Mouse (Mus musculus): ENCODE measurements around the gene Gm10337. TPM values are rescaled to one million over a fixed set of nuclear protein-coding genes. Genes with fewer than 3 reads are reported as not detected.

Gm10337 gene
- polyA plus RNA-seq, 1 experiment: not detected

- Histone ChIP-seq H3K27me3 (ENCODE audit: control insufficient read depth, insufficient read depth, insufficient read length) (no peaks in the 10 kb centered on the region), H3K4me2 (ENCODE audit: low read depth) (no peak overlapping the region), H3K36me3 (ENCODE audit: control insufficient read depth, insufficient read depth) (peaks cover 56% of the 10 kb centered on the region), H3K79me2 (ENCODE audit: control insufficient read depth, insufficient read depth) (no peaks in the 10 kb centered on the region), H3ac (ENCODE audit: control insufficient read depth, insufficient read length) (no peak overlapping the region), H3K4me3 (no peak overlapping the region)
- TF ChIP-seq POLR2AphosphoS2 (IDR thresholded peaks at IDR 0.05; ENCODE audit: insufficient read length, low read depth): peak; percentile 89
- no peak for TF ChIP-seq E2F4 (IDR thresholded peaks at IDR 0.05; ENCODE audit: insufficient read depth)
- no peak for TF ChIP-seq TCF3 (IDR thresholded peaks at IDR 0.05; ENCODE audit: insufficient read length, low read depth)
- TF ChIP-seq MAX (IDR thresholded peaks at IDR 0.05; ENCODE audit: low read depth): no peak
- TF ChIP-seq MYOD1 (IDR thresholded peaks at IDR 0.05; ENCODE audit: control insufficient read depth in 1 of 3, insufficient read length in 2 of 3, low read depth in 2 of 3): no peak
- TF ChIP-seq REST (IDR thresholded peaks at IDR 0.05; ENCODE audit: insufficient read depth, insufficient read length): no peak
Observed at GRCm38 (mm10) chr15:102503924-102504782, 631 bp downstream of the Gm10337 start.

- Histone ChIP-seq H3ac (ENCODE audit: control insufficient read depth, insufficient read length) (no peak overlapping the region), H3K27me3 (ENCODE audit: control insufficient read depth, insufficient read depth, insufficient read length) (no peaks in the 10 kb centered on the region), H3K4me2 (ENCODE audit: low read depth) (no peak overlapping the region), H3K79me2 (ENCODE audit: control insufficient read depth, insufficient read depth) (no peaks in the 10 kb centered on the region), H3K36me3 (ENCODE audit: control insufficient read depth, insufficient read depth) (peaks cover 45% of the 10 kb centered on the region), H3K4me3 (no peak overlapping the region)
- TF ChIP-seq MYOG (IDR thresholded peaks at IDR 0.05; ENCODE audit: control insufficient read depth in 1 of 3, insufficient read depth in 1 of 3, insufficient read length in 2 of 3, low read depth in 2 of 3): no peak
- peak; percentile 43 for TF ChIP-seq POLR2A (IDR thresholded peaks at IDR 0.05; ENCODE audit: insufficient read length, low read depth)
- TF ChIP-seq POLR2AphosphoS2 (IDR thresholded peaks at IDR 0.05; ENCODE audit: insufficient read length, low read depth): peak; percentile 93
Observed at GRCm38 (mm10) chr15:102505073-102505769, 1.7 kb downstream of the Gm10337 start.

DNA sequence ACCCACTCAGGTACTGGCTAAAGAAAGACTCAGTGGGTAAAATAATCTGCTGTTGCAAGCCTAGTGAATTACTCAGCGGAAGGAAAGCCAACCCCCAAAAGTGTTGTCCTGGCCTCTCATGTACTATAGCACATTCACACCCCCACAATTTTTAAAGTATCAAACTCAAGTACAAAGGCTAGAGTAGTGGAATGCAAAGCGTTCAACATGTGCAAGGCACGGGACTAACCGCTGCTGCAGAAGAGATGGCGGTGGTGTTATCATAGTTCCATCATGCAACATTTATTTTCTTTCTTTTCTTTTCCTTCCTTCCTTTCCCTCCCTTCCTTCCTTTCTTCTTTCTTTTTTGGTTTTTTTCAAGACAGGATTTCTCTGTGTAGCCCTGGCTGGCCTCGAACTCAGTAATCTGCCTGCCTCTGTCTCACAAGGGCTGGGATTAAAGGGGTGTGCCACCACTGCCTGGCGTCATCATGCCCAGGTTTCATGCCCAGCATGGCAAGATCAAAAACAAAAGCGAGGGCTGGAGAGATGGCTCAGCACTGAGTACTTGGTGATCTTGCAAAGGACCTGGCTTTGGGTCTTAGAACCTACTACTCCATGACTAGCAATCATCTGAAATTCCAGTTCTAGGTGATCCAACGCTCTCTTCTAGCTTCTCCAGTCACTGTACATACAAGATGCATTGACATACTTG, 2.4 kb downstream of the Gm10337 start:
- TF ChIP-seq MAX (IDR thresholded peaks at IDR 0.05; ENCODE audit: low read depth): no peak
- peak; percentile 48 for TF ChIP-seq POLR2AphosphoS2 (IDR thresholded peaks at IDR 0.05; ENCODE audit: insufficient read length, low read depth)
- no peak for TF ChIP-seq USF1 (IDR thresholded peaks at IDR 0.05; ENCODE audit: low read depth)
- peak; percentile 11 for TF ChIP-seq POLR2A (IDR thresholded peaks at IDR 0.05; ENCODE audit: insufficient read length, low read depth)
- Histone ChIP-seq H3K79me2 (ENCODE audit: control insufficient read depth, insufficient read depth) (no peaks in the 10 kb centered on the region), H3K27me3 (ENCODE audit: control insufficient read depth, insufficient read depth, insufficient read length) (no peaks in the 10 kb centered on the region), H3K4me2 (ENCODE audit: low read depth) (no peak overlapping the region), H3K36me3 (ENCODE audit: control insufficient read depth, insufficient read depth) (peaks cover 38% of the 10 kb centered on the region), H3K4me3 (no peak overlapping the region), H3ac (ENCODE audit: control insufficient read depth, insufficient read length) (no peak overlapping the region)

GRCm38 (mm10) chr15:102506464-102506830, 2.9 kb downstream of the Gm10337 start:
- TF ChIP-seq USF1 (IDR thresholded peaks at IDR 0.05; ENCODE audit: low read depth) (no peak), TCF3 (IDR thresholded peaks at IDR 0.05; ENCODE audit: insufficient read length, low read depth) (no peak), REST (IDR thresholded peaks at IDR 0.05; ENCODE audit: insufficient read depth, insufficient read length) (no peak), SRF (IDR thresholded peaks at IDR 0.05; ENCODE audit: control insufficient read depth, insufficient read length, low read depth) (no peak), TCF12 (IDR thresholded peaks at IDR 0.05; ENCODE audit: insufficient read depth, poor library complexity, severe bottlenecking) (no peak), MYOG (IDR thresholded peaks at IDR 0.05; ENCODE audit: control insufficient read depth in 1 of 3, insufficient read depth in 1 of 3, insufficient read length in 2 of 3, low read depth in 2 of 3) (no peak), CEBPB (IDR thresholded peaks at IDR 0.05; ENCODE audit: insufficient read depth, poor library complexity, severe bottlenecking) (no peak), MAX (IDR thresholded peaks at IDR 0.05; ENCODE audit: low read depth) (no peak), POLR2AphosphoS2 (IDR thresholded peaks at IDR 0.05; ENCODE audit: insufficient read length, low read depth) (no peak), MYOD1 (IDR thresholded peaks at IDR 0.05; ENCODE audit: control insufficient read depth in 1 of 3, insufficient read length in 2 of 3, low read depth in 2 of 3) (no peak), E2F4 (IDR thresholded peaks at IDR 0.05; ENCODE audit: insufficient read depth) (no peak), POLR2A (IDR thresholded peaks at IDR 0.05; ENCODE audit: insufficient read length, low read depth) (no peak)
- H3K4me3 ChIP-seq: no peak overlapping the region
- H3K27me3 ChIP-seq (ENCODE audit: control insufficient read depth, insufficient read depth, insufficient read length): no peaks in the 10 kb centered on the region
- H3K79me2 ChIP-seq (ENCODE audit: control insufficient read depth, insufficient read depth): no peaks in the 10 kb centered on the region
- no peak overlapping the region for H3K4me2 ChIP-seq (ENCODE audit: low read depth)
- no peak overlapping the region for H3ac ChIP-seq (ENCODE audit: control insufficient read depth, insufficient read length)
- H3K36me3 ChIP-seq (ENCODE audit: control insufficient read depth, insufficient read depth): peaks cover 34% of the 10 kb centered on the region

GRCm38 (mm10) chr15:102506864-102507263, 3.3 kb downstream of the Gm10337 start:
- H3K4me2 ChIP-seq (ENCODE audit: low read depth): no peak overlapping the region
- no peaks in the 10 kb centered on the region for H3K79me2 ChIP-seq (ENCODE audit: control insufficient read depth, insufficient read depth)
- H3ac ChIP-seq (ENCODE audit: control insufficient read depth, insufficient read length): no peak overlapping the region
- TF ChIP-seq SRF (IDR thresholded peaks at IDR 0.05; ENCODE audit: control insufficient read depth, insufficient read length, low read depth) (no peak), MAX (IDR thresholded peaks at IDR 0.05; ENCODE audit: low read depth) (no peak), POLR2AphosphoS2 (IDR thresholded peaks at IDR 0.05; ENCODE audit: insufficient read length, low read depth) (peak; percentile 52), MYOD1 (IDR thresholded peaks at IDR 0.05; ENCODE audit: control insufficient read depth in 1 of 3, insufficient read length in 2 of 3, low read depth in 2 of 3) (no peak), USF1 (IDR thresholded peaks at IDR 0.05; ENCODE audit: low read depth) (no peak), REST (IDR thresholded peaks at IDR 0.05; ENCODE audit: insufficient read depth, insufficient read length) (no peak), TCF12 (IDR thresholded peaks at IDR 0.05; ENCODE audit: insufficient read depth, poor library complexity, severe bottlenecking) (no peak)
- H3K36me3 ChIP-seq (ENCODE audit: control insufficient read depth, insufficient read depth): peaks cover 30% of the 10 kb centered on the region
- no peaks in the 10 kb centered on the region for H3K27me3 ChIP-seq (ENCODE audit: control insufficient read depth, insufficient read depth, insufficient read length)
- no peak overlapping the region for H3K4me3 ChIP-seq
